Mouse (Mus musculus): ENCODE results near the gene Pygl. TPM values are rescaled to one million over a fixed set of nuclear protein-coding genes. Genes with fewer than 3 reads are reported as not detected.

Pygl gene
- total RNA-seq (2015; ENCODE audit: low replicate concordance) (47.1 and 49.9 TPM in 2 replicates), total RNA-seq (2017; ENCODE audit: low replicate concordance) (68.0 and 92.1 TPM in 2 replicates)

DNA sequence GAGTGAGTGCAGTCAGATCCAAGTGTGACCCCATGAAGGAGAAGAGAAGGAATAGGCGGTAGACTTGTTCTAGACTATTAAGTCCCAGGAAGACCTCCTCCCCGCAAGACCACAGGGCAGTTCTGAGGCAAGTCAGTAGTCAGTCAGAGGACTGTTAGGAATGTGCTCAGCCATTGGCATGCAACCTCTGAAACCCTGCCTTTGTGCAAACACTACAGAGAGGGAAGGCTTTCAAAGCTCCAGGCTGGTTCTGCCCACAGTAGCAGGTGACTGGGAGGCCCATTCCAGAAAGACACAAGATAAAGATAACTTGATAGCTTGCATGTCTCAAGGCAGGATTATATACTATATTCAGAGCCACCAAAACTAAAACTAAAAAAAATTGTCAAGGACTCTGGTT lies at the start of gene Pygl:
Gene Pygl, minus strand, starts transcription at position 195 of the 400 bp plus-strand sequence.
- no peak for ATAC-seq (replicated peaks; ENCODE audit: low FRiP score, poor library complexity, severe bottlenecking)

GRCm38 (mm10) chr12:70280930-70281329 lies 49.6 kb upstream of the Pygl start:
- ATAC-seq (replicated peaks; ENCODE audit: low FRiP score, poor library complexity, severe bottlenecking) = no peak

DNA sequence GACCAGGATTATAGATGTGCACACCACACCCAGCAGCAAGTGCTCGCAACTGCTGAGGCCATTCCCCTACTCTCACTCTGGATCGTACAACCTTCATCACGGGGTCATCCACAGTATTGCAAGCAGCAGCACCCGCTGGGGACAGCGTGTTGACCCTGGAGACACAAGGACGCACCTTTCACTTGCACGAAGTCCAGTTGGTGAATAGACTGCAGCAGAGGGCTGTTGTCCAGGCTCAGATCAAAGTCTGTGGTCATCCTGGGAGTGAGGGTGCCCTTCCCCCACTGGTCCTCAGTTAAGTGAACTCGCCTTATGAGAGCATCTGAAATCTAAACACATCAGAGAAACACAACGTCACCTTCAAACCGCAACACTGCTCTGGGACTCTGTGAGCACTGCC lies 49.1 kb upstream of the Pygl start:
- ATAC-seq (replicated peaks; ENCODE audit: low FRiP score, poor library complexity, severe bottlenecking) = no peak

DNA sequence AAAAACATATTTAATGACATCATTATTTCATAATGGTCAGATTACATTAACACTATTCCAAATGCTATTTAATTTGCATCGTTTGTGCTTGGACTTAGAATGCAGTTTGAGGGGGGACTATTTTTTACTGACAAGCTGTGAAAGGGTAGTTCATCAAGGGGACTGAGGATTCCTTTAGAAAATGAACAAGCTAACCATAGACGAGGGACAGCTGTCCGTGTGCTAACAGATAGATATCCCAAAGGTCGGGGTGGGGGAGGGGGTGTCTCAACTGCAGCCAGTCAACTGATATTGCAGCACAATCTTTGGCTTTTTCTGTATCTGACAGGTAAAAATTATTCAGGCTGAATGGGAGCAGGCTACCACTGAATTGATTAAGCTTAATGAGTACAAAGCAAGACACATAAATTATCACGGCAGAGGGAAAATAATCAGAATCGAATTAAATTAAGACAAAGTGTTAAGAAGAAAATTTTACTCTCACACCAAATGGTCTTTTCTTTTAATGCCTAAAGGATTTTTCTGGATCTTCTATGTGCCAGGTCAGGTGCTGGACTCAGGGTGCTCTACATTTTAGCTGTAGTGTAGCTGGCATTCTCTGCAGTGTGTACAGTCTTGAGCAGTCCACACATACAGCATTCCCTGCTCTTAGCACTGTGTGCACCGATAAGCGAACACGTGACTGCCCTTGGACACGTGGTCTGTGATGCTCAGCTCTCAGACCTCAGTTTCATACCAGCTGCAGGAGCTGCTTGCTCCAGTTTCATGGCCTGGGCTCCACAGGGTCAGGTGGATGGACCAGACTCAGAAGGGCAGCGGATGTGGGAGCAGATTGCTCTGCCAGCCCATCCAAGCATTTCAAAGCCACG lies 46.0 kb upstream of the Pygl start:
- no peak for ATAC-seq (replicated peaks; ENCODE audit: low FRiP score, poor library complexity, severe bottlenecking)

GRCm38 (mm10) chr12:70269724-70270123 lies 38.4 kb upstream of the Pygl start:
- no peak for ATAC-seq (replicated peaks; ENCODE audit: low FRiP score, poor library complexity, severe bottlenecking)

DNA sequence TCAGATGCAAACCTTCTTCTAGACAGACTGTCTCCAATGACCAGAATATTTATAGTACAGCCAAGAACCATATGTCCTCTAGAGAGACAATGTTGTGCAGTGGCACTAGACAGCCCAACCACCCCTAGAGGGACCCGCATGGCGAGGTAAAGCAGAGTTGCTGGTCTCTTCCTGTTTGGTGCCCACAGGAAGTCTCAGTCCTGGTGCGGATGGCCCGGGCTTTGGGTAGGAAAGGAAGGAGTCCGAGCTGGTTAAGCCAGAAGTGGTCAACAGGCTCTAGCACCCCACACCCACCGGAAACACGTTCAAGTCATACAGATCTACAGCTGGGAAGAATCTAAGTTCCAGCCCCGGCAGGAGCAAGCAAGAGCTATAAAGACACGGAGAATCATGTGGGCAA lies 36.0 kb upstream of the Pygl start:
- no peak for ATAC-seq (replicated peaks; ENCODE audit: low FRiP score, poor library complexity, severe bottlenecking)

DNA sequence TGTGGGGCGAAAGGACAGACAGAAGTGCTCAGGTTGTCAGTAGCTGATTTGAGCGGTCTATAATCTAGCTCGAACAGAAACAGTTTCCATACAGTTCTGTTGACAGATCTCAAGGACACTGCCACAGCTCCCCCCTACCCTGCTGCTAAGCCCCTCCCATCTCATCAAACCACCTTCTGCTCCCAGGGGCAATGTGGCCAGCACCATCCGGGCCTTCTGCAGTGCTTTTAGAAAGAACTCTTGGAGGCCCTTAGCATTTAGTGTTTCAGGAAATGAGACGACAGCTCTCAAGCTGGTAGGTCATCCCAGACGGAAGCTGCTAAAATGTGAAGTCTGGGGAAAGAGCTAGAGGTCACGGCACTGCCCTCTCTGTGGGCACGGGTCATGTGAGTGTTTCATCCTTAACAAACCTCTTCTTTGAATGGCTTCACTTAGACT lies 35.2 kb upstream of the Pygl start:
- no peak for ATAC-seq (replicated peaks; ENCODE audit: low FRiP score, poor library complexity, severe bottlenecking)

DNA sequence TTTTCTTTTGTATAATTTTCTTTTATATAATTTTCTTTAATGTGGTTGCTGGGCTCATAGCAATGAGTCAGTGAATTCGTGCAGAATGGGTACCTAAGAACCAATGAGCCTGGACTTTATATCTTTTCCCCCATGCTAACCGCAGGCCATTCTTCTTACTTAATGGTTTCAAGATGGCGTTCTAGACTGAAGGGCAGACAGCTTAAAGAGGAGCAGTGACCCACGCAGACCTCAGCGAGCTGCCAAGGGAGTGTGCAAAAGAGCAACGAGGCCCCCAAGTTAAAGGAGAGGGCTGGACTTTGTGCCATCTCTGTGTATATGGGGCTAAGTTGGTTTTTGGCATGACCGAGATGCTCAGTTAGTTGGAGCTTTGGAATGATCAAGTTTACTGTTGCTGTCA lies 32.4 kb upstream of the Pygl start:
- ATAC-seq (replicated peaks; ENCODE audit: low FRiP score, poor library complexity, severe bottlenecking) = no peak

DNA sequence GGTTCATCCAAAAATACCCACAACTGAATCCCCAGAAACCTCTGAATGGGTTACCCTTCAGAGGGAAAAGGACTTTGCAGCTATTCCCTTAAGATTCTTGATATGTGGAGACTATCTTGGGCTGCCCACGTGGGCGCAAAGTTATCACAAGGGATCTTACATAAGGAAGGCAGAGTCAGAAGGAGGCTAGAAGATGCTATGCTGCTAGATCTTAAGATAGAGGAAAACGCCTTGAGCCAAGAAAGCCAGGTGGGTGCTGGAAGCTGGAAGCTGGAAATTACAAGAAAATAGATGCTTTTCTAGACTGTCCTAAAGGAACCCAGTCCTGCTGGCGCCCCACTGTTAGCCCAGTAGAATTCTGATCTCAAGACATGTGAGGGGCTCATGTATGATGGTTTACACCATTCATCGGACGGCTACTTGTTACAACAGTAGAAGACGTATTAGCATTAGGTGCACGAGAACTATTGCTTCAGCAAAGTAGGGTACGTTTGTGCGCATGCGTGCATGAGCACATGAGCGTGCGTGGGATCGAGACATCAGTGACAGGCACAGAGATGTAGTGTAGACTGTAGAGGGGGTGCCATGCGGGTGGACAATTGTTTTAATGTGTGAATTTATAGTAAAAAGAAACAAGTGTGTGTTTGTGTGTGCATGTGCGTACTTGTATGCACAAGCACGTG lies 31.1 kb upstream of the Pygl start:
- no peak for ATAC-seq (replicated peaks; ENCODE audit: low FRiP score, poor library complexity, severe bottlenecking)

- no peak for ATAC-seq (replicated peaks; ENCODE audit: low FRiP score, poor library complexity, severe bottlenecking)
Measured at GRCm38 (mm10) chr12:70251210-70251884, 20.1 kb upstream of the Pygl start.

DNA sequence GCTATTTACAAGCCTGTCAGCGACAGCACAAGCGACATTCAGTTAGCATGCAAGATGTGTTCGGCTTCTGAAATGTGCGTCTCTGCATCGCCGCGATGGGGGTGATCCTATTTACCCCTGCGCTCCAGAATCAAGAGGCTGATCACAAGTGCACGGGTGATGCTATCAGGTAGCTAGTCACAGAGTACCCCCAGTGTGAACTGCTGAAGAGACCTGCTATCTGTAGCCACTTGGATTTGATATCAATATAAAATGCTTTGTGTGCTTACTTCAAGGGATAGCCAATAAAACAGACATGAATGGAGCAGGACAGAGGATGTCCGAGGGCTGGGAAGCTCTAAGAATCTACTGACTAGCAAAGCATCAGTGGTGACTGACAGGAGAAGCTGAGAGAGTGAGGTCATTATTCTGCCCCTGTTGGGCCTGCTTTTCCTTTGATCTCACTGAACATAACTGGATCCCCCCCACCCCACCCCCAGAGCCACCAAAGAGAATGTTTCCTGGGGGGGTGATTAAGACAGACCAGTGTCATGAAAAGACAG lies 18.4 kb upstream of the Pygl start:
- no peak for ATAC-seq (replicated peaks; ENCODE audit: low FRiP score, poor library complexity, severe bottlenecking)

- ATAC-seq (replicated peaks; ENCODE audit: low FRiP score, poor library complexity, severe bottlenecking) = no peak
Measured at GRCm38 (mm10) chr12:70247683-70248474, 16.6 kb upstream of the Pygl start.

DNA sequence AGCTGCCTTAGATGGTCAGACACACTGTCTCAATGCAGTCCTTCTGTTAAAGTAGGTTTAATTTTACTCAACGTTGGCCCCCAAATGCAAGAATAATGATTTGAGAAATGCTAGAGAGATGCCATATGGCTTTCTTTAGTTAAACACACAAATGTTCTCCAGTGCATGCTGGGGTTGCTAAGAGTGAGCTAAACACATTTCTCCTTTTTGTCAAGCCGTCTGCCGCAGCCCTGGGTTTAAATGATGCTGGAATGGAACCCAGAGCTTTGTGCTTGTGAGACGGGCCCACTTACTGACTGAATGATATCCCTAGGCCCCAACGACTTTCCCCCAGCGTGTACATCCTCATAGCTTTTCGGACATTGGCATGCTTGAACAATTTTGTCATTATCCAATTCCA lies 11.3 kb upstream of the Pygl start:
- ATAC-seq (replicated peaks; ENCODE audit: low FRiP score, poor library complexity, severe bottlenecking) = no peak

DNA sequence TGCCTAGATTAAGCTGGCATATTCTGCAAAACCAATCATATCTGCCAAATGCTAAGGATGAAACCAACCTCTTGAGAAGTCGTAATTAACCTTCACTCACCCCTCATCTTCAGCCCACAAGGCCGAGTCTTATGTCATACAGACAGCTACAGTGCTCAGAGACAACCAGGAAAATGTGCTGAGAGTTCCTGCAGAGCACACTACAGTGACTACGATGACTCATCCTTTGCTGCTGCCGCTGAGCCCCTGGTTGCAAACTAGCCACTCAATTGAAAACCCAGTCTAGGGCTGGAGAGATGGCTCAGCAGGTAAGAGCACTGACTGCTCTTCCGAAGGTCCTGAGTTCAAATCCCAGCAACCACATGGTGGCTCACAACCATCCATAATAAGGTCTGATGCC lies 8.5 kb upstream of the Pygl start:
- no peak for ATAC-seq (replicated peaks; ENCODE audit: low FRiP score, poor library complexity, severe bottlenecking)

DNA sequence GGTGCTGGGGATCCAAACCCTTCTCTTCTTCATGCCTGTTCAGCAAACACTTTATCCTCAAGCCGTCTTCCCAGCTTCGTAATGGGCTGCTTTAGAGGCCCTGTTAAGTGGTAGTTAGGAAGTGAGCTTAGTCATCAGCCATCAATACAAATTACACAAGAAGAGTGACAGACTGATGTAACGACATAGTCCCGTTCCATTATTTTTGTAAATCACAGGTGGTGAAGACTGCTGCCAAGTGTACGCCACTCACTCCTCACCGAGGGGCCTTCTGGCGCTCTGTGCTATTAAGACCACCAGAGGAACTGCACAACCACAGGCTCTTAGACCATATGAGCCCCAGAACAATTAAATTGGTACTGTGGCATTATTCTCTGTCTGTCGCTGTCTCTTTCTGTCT lies 7.3 kb upstream of the Pygl start:
- no peak for ATAC-seq (replicated peaks; ENCODE audit: low FRiP score, poor library complexity, severe bottlenecking)

GRCm38 (mm10) chr12:70234938-70235484 lies 3.7 kb upstream of the Pygl start:
- ATAC-seq (replicated peaks; ENCODE audit: low FRiP score, poor library complexity, severe bottlenecking) = peak; percentile 70

DNA sequence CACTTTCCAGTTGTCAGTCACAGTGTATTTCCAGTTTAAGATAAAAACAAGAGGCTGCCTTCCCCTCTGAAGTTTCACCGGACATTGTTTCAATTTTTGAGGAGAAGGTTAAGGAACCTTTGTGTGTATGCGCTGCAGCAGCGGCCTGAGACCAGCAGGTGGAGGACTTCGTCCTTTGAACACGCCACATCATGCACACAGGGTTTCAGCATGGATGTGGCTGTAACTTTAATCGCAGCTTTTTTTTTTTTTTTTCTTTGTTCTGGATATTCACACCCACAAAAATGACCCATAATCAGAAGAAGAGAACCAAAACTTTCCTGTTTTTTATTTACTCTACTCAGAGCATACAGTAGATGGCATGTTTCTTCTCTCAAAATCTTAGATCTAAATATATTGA lies 3.1 kb upstream of the Pygl start:
- peak; percentile 66 for ATAC-seq (replicated peaks; ENCODE audit: low FRiP score, poor library complexity, severe bottlenecking)

DNA sequence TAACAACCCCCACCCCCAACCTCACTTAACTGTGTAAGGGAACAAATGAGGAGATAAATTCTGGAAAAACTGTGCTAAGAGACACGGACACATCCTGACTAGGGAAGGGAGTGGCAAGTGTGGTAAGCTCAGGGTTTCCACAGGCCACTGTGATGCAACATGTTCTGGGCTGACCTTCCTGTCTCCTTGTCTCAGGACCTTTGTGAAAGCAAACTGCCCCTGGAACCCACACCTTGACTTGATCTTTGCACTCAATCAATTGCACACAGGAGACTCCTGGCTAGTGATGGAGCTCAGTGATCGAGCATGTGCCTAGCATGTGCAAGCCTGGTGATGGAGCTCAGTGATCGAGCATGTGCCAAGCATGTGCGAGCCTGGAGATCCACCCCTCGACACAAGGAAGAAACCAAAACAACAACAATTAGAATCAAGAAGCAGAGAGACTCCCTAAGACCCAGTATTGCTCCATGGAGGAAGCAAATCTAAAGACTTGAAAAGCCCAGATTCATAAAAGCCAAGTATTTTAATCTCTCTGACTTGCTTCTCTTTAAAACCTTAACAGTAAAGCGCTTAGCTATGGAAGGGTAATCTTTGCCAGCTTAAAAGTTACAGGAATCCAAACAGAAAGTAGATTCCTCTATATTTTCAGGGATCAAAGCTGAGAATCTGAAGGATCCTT lies 2.5 kb upstream of the Pygl start:
- ATAC-seq (replicated peaks; ENCODE audit: low FRiP score, poor library complexity, severe bottlenecking) = no peak
